Mouse (Mus musculus) B cell, adult (primary cell): ENCODE data around the gene Olfr1493-ps1. TPM values are rescaled to one million over a fixed set of nuclear protein-coding genes. Genes with fewer than 3 reads are reported as not detected.

Source experiments
- total RNA-seq: library from RNA; stranded (reverse); gene quantifications from 4 replicates; pipeline ENCODE4 v1.2.4, GENCODE M21; 2023; ENCODE audit not compliant: inconsistent age

Olfr1493-ps1 gene
- total RNA-seq = not detected in 4 replicates

GRCm38 (mm10) chr19:13722978-13723377 is at the start of gene Olfr1493-ps1:
Gene Olfr1493-ps1 (plus strand): TSS chr19:13723278.

GRCm38 (mm10) chr19:13696968-13697367 is 26.1 kb upstream of the Olfr1493-ps1 start, which contains the start of gene Olfr1491:
Gene Olfr1491 (plus strand): TSS chr19:13697268.

GRCm38 (mm10) chr19:13739428-13739827 is 16.4 kb downstream of the Olfr1493-ps1 start, which contains the start of gene Olfr1494:
Gene Olfr1494 (plus strand): TSS chr19:13739728.

GRCm38 (mm10) chr19:13764306-13764705 is 41.2 kb downstream of the Olfr1493-ps1 start, which contains the start of gene Olfr1495:
Gene Olfr1495 (plus strand): TSS chr19:13764606.

GRCm38 (mm10) chr19:13777578-13777977 is 54.5 kb downstream of the Olfr1493-ps1 start, which contains the start of gene Olfr1496:
Gene Olfr1496 (plus strand): TSS chr19:13777878.

Other genes with a start within 250 kb of the Olfr1493-ps1 start
- not detected in 4 replicates for gene Olfr1475, start 243.1 kb upstream of the Olfr1493-ps1 start, total RNA-seq
- gene Olfr1477, start 222.7 kb upstream of the Olfr1493-ps1 start, total RNA-seq = not detected in 4 replicates
- gene Olfr1480, start 195.4 kb upstream of the Olfr1493-ps1 start, total RNA-seq = not detected in 4 replicates
- gene Olfr1484, start 139.8 kb upstream of the Olfr1493-ps1 start, total RNA-seq = not detected in 4 replicates
- gene Olfr1487, start 105.9 kb upstream of the Olfr1493-ps1 start, total RNA-seq = not detected in 4 replicates
- not detected in 4 replicates for gene Olfr1489, start 91.7 kb upstream of the Olfr1493-ps1 start, total RNA-seq
- gene Olfr1490, start 72.2 kb upstream of the Olfr1493-ps1 start, total RNA-seq = not detected in 4 replicates
- not detected in 4 replicates for gene Olfr1491, start 26.0 kb upstream of the Olfr1493-ps1 start, total RNA-seq
- not detected in 4 replicates for gene Olfr1494, start 16.4 kb downstream of the Olfr1493-ps1 start, total RNA-seq
- not detected in 4 replicates for gene Olfr1495, start 41.3 kb downstream of the Olfr1493-ps1 start, total RNA-seq
- gene Olfr1496, start 54.6 kb downstream of the Olfr1493-ps1 start, total RNA-seq = not detected in 4 replicates
- not detected in 4 replicates for gene Olfr1497, start 74.9 kb downstream of the Olfr1493-ps1 start, total RNA-seq
- not detected in 4 replicates for gene Olfr1499, start 96.2 kb downstream of the Olfr1493-ps1 start, total RNA-seq
- not detected in 4 replicates for gene Olfr1500, start 107.2 kb downstream of the Olfr1493-ps1 start, total RNA-seq
- not detected in 4 replicates for gene Olfr1501, start 127.4 kb downstream of the Olfr1493-ps1 start, total RNA-seq
- gene Olfr1502, start 138.5 kb downstream of the Olfr1493-ps1 start, total RNA-seq = not detected in 4 replicates
- gene Olfr1504, start 174.7 kb downstream of the Olfr1493-ps1 start, total RNA-seq = not detected in 4 replicates
- gene Olfr1505, start 190.3 kb downstream of the Olfr1493-ps1 start, total RNA-seq = not detected in 4 replicates